ENCODE assay signal across 9 mouse cellular contexts in genomic region chr5:135263866-135264503, GRCm38 (mm10). TPM values are rescaled to one million over a fixed set of nuclear protein-coding genes. Genes with fewer than 3 reads are reported as not detected.
DNase-seq lines count a peak whose midpoint lies in the region; ATAC-seq and TF ChIP-seq lines count a peak whose summit lies in the region.
"Had no signal": no experiment of that assay in that cellular context is flagged by ENCODE, and none has a peak within 500 bp of the region (broad histone marks: within the 10 kb centered on the region; RNA-seq: fewer than 3 reads in every experiment).

No protein-coding gene starts in this region.

- H3K9me3 ChIP-seq in hindbrain, embryonic 14.5 days (ENCODE audit: control insufficient read depth, low read length): no peaks in the 10 kb centered on the region
- peaks cover 10% of the 10 kb centered on the region for H3K9me3 ChIP-seq in megakaryocyte, embryonic 14.5 days
- no peaks in the 10 kb centered on the region for H3K9me3 ChIP-seq in stomach, postnatal 0 days (ENCODE audit: control insufficient read depth, low read length)

- no peak overlapping the region for H3K4me3 ChIP-seq in hindbrain, embryonic 14.5 days (replicated peaks; ENCODE audit: low read length)
- H3K4me3 ChIP-seq in megakaryocyte, embryonic 14.5 days (replicated peaks): peak overlapping the region; percentile 82
- H3K4me3 ChIP-seq in stomach, postnatal 0 days (ENCODE audit: low read depth, low read length): no peak overlapping the region

- H3K4me1 ChIP-seq in hindbrain, embryonic 14.5 days (replicated peaks; ENCODE audit: control insufficient read depth, insufficient read depth, low read length): peaks cover 7% of the 10 kb centered on the region; the same call in 1 of the 2 replicates
- peaks cover 15% of the 10 kb centered on the region for H3K4me1 ChIP-seq in megakaryocyte, embryonic 14.5 days
- peaks cover 6% of the 10 kb centered on the region; the same call in 1 of the 2 replicates for H3K4me1 ChIP-seq in stomach, postnatal 0 days (replicated peaks; ENCODE audit: control insufficient read depth, insufficient read depth)

- H3K27me3 ChIP-seq in hindbrain, embryonic 14.5 days (ENCODE audit: control insufficient read depth, insufficient read depth, low read length): no peaks in the 10 kb centered on the region
- peaks cover 21% of the 10 kb centered on the region for H3K27me3 ChIP-seq in megakaryocyte, embryonic 14.5 days (replicated peaks)
- H3K27me3 ChIP-seq in stomach, postnatal 0 days (ENCODE audit: control insufficient read depth, insufficient read depth, low read length): no peaks in the 10 kb centered on the region
- H3K27me3 ChIP-seq: Patski had no signal

- no peaks in the 10 kb centered on the region for H3K36me3 ChIP-seq in hindbrain, embryonic 14.5 days (replicated peaks; ENCODE audit: control insufficient read depth, insufficient read depth)
- no peaks in the 10 kb centered on the region for H3K36me3 ChIP-seq in megakaryocyte, embryonic 14.5 days (replicated peaks; ENCODE audit: low read length)
- no peaks in the 10 kb centered on the region for H3K36me3 ChIP-seq in stomach, postnatal 0 days (ENCODE audit: control insufficient read depth, insufficient read depth, low read length)

- intact Hi-C loops in left cerebral cortex, postnatal 10 days (cut with DNase I): no loop called here

- ATAC-seq in frontal cortex, adult (ENCODE audit: low TSS enrichment): peak; percentile 47; the same call in 1 of the 2 replicates
- ATAC-seq in hindbrain, embryonic 14.5 days (ENCODE audit: low FRiP score): peak; percentile 84
- peak; percentile 83 for ATAC-seq in stomach, postnatal 0 days (ENCODE audit: low FRiP score, low TSS enrichment)
- ATAC-seq: Patski had no signal

- TF ChIP-seq EP300 in stomach, postnatal 0 days (optimal IDR thresholded peaks at IDR 0.05): no peak

- peak overlapping the region; percentile 36 for H3K9ac ChIP-seq in hindbrain, embryonic 14.5 days
- H3K9ac ChIP-seq in stomach, postnatal 0 days (ENCODE audit: low read length): peak overlapping the region; percentile 38; the same call in 1 of the 2 replicates

- peak overlapping the region; percentile 27 for H3K4me2 ChIP-seq in hindbrain, embryonic 14.5 days (replicated peaks)
- peak overlapping the region; percentile 37 for H3K4me2 ChIP-seq in stomach, postnatal 0 days (replicated peaks; ENCODE audit: low read depth)

- 18% methylated on average over 17 of the region's 17 CpGs for WGBS in hindbrain, embryonic 14.5 days
- WGBS in stomach, postnatal 0 days: 15% methylated on average over 16 of the region's 17 CpGs

- H3K27ac ChIP-seq in hindbrain, embryonic 14.5 days: peak overlapping the region; percentile 79
- peak overlapping the region; percentile 40; the same call in 1 of the 2 replicates for H3K27ac ChIP-seq in stomach, postnatal 0 days (replicated peaks)

- DNase-seq in ovary, postnatal 36 days (ENCODE audit: low spot score): peak; percentile 30
- no peak for DNase-seq in ovary, postnatal 14 days (ENCODE audit: low spot score)
- peak; percentile 34 for DNase-seq in hindbrain, embryonic 14.5 days (ENCODE audit: low spot score)
- DNase-seq in left cerebral cortex, postnatal 10 days (ENCODE audit: extremely low spot score in 1 of 2, low spot score in 2 of 2): peak; percentile 62 to 81
- DNase-seq in stomach, postnatal 0 days (ENCODE audit: low spot score): peak; percentile 53
- no peak for DNase-seq in spleen, adult 12 weeks (ENCODE audit: low spot score)

- TF ChIP-seq CTCF in stomach, postnatal 0 days (IDR thresholded peaks at IDR 0.05; ENCODE audit: low read depth): no peak

RNA-seq across cellular contexts. Expression of gene Fzd9, which starts 13.0 kb away (rescaled TPM):
- 14.7 and 15.9 TPM in 2 replicates for polyA plus RNA-seq in hindbrain, embryonic 14.5 days (2014; fragmentation: Nextera tagmentation; extraction: Ambion mirVana)
- 1 to 10 TPM; 8.8 to 9.0 TPM for total RNA-seq in left cerebral cortex, postnatal 10 days (2021)
- polyA plus RNA-seq in megakaryocyte, embryonic 14.5 days (2012; ENCODE audit: insufficient read depth, low replicate concordance): 0.40 and 1.7 TPM in 2 replicates
- polyA plus RNA-seq in stomach, postnatal 0 days (2015; fragmentation: Nextera tagmentation; extraction: Ambion mirVana): 0.42 and 0.54 TPM in 2 replicates

Comparison
In these comparisons a context has a peak if more than half of its experiments do, and no peak if none do; other contexts are left out.
1. DNase-seq: peak in ovary, postnatal 36 days (single experiment), hindbrain, embryonic 14.5 days (single experiment), left cerebral cortex, postnatal 10 days (2 of 2) and stomach, postnatal 0 days (single experiment); none in ovary, postnatal 14 days (single experiment) and spleen, adult 12 weeks (single experiment).
2. Peak in every context shown above with its lines, with median percentiles within 50 percentile points of each other: ATAC-seq.